Mouse (Mus musculus) liver, embryonic 12.5 days (tissue): Measurements from ENCODE around the gene Fam19a5. TPM values are rescaled to one million over a fixed set of nuclear protein-coding genes. Genes with fewer than 3 reads are reported as not detected.

Experiments used
- ATAC-seq: fragments of 200-750 bp; cut with Nextera tagmentation; 2 replicates; pipeline ENCODE4 v1.8.0; 2017; ENCODE audit warnings: moderate number of reproducible peaks, mild to moderate bottlenecking, moderate library complexity
- H3K27ac ChIP-seq: fragments of 300-500 bp; sonication (generic); 2 replicates; pipeline ENCODE4 v1.5.1; 2016; ENCODE audit warnings: mild to moderate bottlenecking
- H3K27me3 ChIP-seq: fragments of 300-500 bp; sonication (generic); replicated peaks from 2 replicates; pipeline ENCODE4 v1.6.1; 2016; ENCODE audit warnings: mild to moderate bottlenecking, moderate library complexity
- H3K36me3 ChIP-seq: fragments of 300-500 bp; sonication (generic); 2 replicates; pipeline ENCODE4 v1.6.1; 2016; ENCODE audit warnings: mild to moderate bottlenecking, moderate library complexity
- H3K4me1 ChIP-seq: fragments of 300-500 bp; sonication (generic); 2 replicates; pipeline ENCODE4 v1.6.1; 2016
- H3K4me2 ChIP-seq: fragments of 300-500 bp; sonication (generic); 2 replicates; pipeline ENCODE4 v1.6.1; 2016; ENCODE audit warnings: mild to moderate bottlenecking, moderate library complexity
- H3K4me3 ChIP-seq: fragments of 300-500 bp; sonication (generic); 2 replicates; pipeline ENCODE4 v1.5.1; 2016; ENCODE audit warnings: mild to moderate bottlenecking, moderate library complexity
- H3K9ac ChIP-seq: fragments of 300-500 bp; sonication (generic); 2 replicates; pipeline ENCODE4 v1.6.1; 2016; ENCODE audit warnings: mild to moderate bottlenecking, moderate library complexity
- H3K9me3 ChIP-seq: fragments of 300-500 bp; sonication (generic); replicated peaks from 2 replicates; pipeline ENCODE4 v1.6.1; 2016; ENCODE audit warnings: mild to moderate bottlenecking, moderate library complexity
- WGBS: fragments of 180-500 bp; shearing (Covaris S2); methylation state at CpG from one replicate; pipeline ENCODE4 v1.1.7; 2016; ENCODE audit not compliant: insufficient replicate concordance; 5-methylcytosine and 5-hydroxymethylcytosine counted together
- polyA plus RNA-seq: library from polyadenylated mRNA; unstranded; fragments of >200 nt; fragmentation: Nextera tagmentation; extraction: Ambion mirVana; gene quantifications from 2 replicates; pipeline ENCODE4 v1.2.1, GENCODE M21; 2016

Fam19a5 gene
- polyA plus RNA-seq, 1 experiment from 2014 or later: 0.14 TPM

- Histone ChIP-seq H3K4me3 (no peak overlapping the region), H3K9me3 (no peaks in the 10 kb centered on the region), H3K4me1 (no peaks in the 10 kb centered on the region), H3K27ac (no peak overlapping the region), H3K9ac (no peak overlapping the region), H3K36me3 (no peaks in the 10 kb centered on the region), H3K4me2 (no peak overlapping the region), H3K27me3 (no peaks in the 10 kb centered on the region)
- WGBS: 67% methylated on average over 4 of the region's 4 CpGs
- no peak for ATAC-seq
Observed at GRCm38 (mm10) chr15:87598636-87599035, 54.5 kb downstream of the Fam19a5 start.

DNA sequence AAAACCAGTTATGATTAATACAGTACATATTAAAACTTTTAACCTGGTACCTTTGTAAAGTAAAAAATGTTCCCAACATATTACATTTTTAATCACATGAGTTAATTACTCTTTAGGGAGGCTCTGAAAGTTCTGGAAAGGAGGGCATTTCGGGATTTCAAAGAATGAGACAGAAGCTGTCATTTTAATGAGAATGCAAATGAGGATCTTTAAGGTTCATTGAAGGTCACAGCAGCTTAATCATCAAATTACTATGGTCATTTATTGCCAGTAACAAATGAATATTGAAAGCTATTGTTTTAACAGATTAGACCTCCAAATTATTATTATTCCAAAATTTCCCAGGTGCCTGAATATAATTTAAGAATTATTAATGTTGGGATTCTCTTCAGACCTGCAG, 59.2 kb downstream of the Fam19a5 start:
- no peak for ATAC-seq
- 54% methylated on average over 1 of the region's 1 CpGs for WGBS

DNA sequence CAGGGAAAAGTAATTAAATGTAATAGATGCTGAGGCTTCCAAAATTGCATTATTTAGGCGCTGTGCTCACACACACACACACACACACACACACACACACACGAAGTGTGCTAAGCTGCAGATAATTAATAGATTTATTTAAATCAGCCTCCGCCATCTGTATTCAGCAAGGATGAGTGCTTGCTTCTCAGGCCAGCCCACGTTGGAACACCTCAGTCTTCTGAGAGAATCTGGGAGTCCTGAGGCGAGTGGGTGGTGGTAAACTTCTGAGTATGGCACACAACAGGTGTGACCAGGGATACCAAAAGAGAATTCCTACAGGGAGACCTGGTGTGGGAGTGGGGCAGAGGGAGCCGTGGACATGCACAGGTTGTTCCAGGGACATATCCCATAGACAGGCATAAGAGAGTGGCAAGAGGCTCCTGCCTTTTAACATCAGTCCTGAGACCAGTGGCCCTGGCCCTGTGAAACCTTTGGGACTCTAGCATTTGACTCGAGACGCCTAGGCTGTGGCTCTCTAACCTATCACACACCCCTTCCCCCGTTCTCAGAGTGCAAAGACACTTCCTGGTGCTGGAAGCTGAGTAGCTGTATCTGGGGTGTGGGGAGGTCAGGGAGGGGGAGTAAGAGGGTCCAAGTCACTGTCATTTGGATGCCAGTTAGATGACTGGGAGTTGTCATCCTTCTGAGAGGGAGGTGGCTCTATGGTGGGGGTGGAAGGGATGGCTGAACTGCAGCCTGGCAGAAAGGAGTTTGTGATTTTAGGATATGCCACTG, 61.6 kb downstream of the Fam19a5 start:
- no peak overlapping the region for H3K4me2 ChIP-seq
- no peaks in the 10 kb centered on the region for H3K4me1 ChIP-seq
- H3K4me3 ChIP-seq: no peak overlapping the region
- no peaks in the 10 kb centered on the region for H3K36me3 ChIP-seq
- no peak overlapping the region for H3K27ac ChIP-seq
- no peaks in the 10 kb centered on the region for H3K9me3 ChIP-seq
- 38% methylated on average over 9 of the region's 9 CpGs for WGBS
- no peak for ATAC-seq
- no peaks in the 10 kb centered on the region for H3K27me3 ChIP-seq
- no peak overlapping the region for H3K9ac ChIP-seq

More for the DNA sequence above, 59.2 kb downstream of the Fam19a5 start:
- Histone ChIP-seq H3K9me3 (no peaks in the 10 kb centered on the region), H3K4me3 (no peak overlapping the region), H3K4me2 (no peak overlapping the region), H3K27ac (no peak overlapping the region), H3K36me3 (no peaks in the 10 kb centered on the region), H3K27me3 (no peaks in the 10 kb centered on the region), H3K9ac (no peak overlapping the region), H3K4me1 (no peaks in the 10 kb centered on the region)

DNA sequence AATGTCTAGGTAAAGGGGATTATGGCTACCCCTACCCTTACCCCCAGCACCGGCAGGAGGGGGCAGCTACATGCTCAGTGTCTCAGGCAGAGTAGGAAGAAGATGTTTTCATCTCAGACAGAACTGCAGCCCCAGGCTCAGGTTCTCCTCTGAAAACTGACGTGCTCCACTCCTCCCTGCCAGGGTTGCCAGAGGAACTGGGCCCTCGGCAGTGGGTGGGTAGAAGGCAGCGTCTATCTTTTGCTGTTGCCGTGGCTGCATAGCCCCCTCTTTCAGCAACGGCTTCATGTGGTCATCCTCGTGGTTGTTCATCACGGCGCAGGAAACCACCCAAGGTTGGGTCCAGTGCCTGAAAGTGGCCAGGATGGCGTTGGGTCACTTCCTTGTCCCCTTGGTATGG, 62.6 kb downstream of the Fam19a5 start:
- no peak for ATAC-seq

DNA sequence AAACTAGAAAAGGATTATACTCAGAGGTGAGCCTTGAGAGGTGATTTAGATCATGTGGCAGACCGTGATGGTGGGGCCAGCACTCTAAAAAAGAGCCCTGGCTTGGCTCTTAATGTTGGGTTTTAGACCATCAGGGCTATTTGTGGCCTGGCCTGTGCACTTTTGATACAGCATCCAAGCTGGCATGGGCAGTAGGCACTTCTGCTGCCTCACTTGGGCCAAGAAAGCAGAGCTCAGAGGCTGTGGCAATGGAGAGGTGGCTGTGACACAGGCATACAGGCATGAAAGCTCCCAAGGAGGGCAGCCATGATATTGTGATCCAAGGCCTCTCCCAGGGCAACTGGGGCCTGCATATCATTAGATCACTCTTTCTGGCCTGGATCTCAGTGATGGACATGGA, 65.1 kb downstream of the Fam19a5 start:
- no peak for ATAC-seq

More for the DNA sequence above, 62.6 kb downstream of the Fam19a5 start:
- Histone ChIP-seq H3K27me3 (no peaks in the 10 kb centered on the region), H3K4me1 (no peaks in the 10 kb centered on the region), H3K4me3 (no peak overlapping the region), H3K36me3 (no peaks in the 10 kb centered on the region), H3K9me3 (no peaks in the 10 kb centered on the region), H3K27ac (no peak overlapping the region), H3K4me2 (no peak overlapping the region), H3K9ac (no peak overlapping the region)
- WGBS: 56% methylated on average over 10 of the region's 10 CpGs

GRCm38 (mm10) chr15:87623966-87624609, 80.0 kb downstream of the Fam19a5 start:
- H3K9me3 ChIP-seq: no peaks in the 10 kb centered on the region
- no peak overlapping the region for H3K27ac ChIP-seq
- peak; percentile 54 for ATAC-seq
- peak overlapping the region; percentile 65 for H3K4me2 ChIP-seq
- no peaks in the 10 kb centered on the region; the same call in 1 of the 2 replicates for H3K4me1 ChIP-seq
- H3K4me3 ChIP-seq: peak overlapping the region; percentile 52
- no peaks in the 10 kb centered on the region for H3K36me3 ChIP-seq
- H3K9ac ChIP-seq: no peak overlapping the region
- WGBS: under 1% methylated on average over 53 of the region's 86 CpGs
- H3K27me3 ChIP-seq: peaks cover 67% of the 10 kb centered on the region

More for the DNA sequence above, 65.1 kb downstream of the Fam19a5 start:
- H3K27ac ChIP-seq: no peak overlapping the region
- H3K4me1 ChIP-seq: no peaks in the 10 kb centered on the region
- no peaks in the 10 kb centered on the region for H3K9me3 ChIP-seq
- H3K4me2 ChIP-seq: no peak overlapping the region
- no peak overlapping the region for H3K4me3 ChIP-seq
- WGBS: 45% methylated on average over 1 of the region's 1 CpGs
- no peaks in the 10 kb centered on the region for H3K36me3 ChIP-seq
- no peaks in the 10 kb centered on the region for H3K27me3 ChIP-seq
- H3K9ac ChIP-seq: no peak overlapping the region

DNA sequence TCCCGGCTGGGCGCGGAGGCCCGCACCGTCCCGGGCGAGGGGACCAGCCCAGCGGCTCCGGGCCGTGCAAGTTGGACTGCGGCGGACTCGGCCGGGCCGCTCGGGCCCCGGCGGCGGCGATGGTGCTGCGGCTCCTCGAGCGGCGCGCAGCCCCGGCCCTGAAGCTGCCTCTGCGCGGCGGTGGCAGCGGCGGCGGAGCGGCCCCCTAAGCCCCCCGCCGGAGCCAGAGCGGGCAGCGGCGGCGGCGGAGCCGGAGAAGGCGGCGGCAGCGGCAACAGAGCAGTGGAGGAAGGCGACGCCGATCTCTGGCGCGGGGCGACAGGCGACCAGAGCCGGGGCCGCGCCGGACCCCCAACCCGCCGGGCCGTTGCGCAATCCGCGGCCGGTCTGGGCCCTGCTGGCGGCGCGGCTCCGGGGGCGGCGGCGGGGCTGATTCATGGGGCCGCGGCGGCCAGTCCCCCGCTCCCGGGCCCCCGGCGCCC, 80.6 kb downstream of the Fam19a5 start:
- Histone ChIP-seq H3K4me1 (no peaks in the 10 kb centered on the region; the same call in 1 of the 2 replicates), H3K4me3 (peak overlapping the region; percentile 52), H3K4me2 (peak overlapping the region; percentile 65), H3K9ac (0 out of 2 replicates have a peak overlapping the region, but pooled peaks have one; percentile 7), H3K27me3 (peaks cover 67% of the 10 kb centered on the region), H3K9me3 (no peaks in the 10 kb centered on the region), H3K36me3 (no peaks in the 10 kb centered on the region), H3K27ac (no peak overlapping the region)
- peak; percentile 15; the same call in 1 of the 2 replicates for ATAC-seq
- WGBS: 2% methylated on average over 58 of the region's 76 CpGs

DNA sequence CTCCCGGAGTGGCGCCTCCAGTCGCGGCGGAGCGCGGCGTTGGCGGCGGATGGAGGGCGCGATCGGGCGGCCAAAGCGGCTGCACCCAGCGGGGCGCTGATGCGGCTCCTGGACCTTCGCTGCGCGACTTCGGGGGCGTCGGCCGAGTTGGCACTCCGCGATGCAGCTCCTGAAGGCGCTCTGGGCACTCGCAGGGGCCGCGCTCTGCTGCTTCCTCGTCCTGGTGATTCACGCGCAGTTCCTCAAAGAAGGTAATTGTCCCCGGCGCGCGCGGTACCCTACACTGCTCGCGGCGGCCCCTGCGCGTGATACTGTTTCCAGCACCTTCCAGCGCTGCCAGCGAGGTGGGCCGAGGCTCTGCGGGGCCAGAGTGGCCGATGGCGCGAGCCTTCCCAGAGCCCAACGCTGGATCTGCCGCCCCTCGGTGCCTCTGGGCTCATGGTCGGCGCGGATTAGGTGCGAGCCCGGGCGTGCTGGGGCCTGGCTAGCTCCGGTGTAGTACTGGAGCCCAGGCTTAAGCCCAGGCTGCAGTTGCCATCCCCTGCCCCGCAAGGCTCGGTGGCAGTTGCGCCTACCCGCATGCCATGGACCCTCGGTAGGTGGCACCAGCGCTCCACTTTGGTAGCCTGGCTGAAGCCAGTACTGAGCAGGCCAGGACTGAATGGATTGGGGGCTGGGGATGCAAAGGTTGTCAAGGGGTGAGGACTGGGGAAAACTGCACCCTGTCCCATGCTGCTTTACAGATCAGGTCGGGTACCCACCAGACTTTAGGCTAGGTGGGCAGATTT, 81.3 kb downstream of the Fam19a5 start:
- H3K27ac ChIP-seq: no peak overlapping the region
- ATAC-seq: no peak

GRCm38 (mm10) chr15:87635272-87635671, 91.2 kb downstream of the Fam19a5 start:
- Histone ChIP-seq H3K27ac (no peak overlapping the region), H3K9me3 (no peaks in the 10 kb centered on the region), H3K9ac (no peak overlapping the region), H3K27me3 (no peaks in the 10 kb centered on the region), H3K4me3 (no peak overlapping the region), H3K4me1 (no peaks in the 10 kb centered on the region), H3K4me2 (no peak overlapping the region), H3K36me3 (no peaks in the 10 kb centered on the region)
- WGBS: 76% methylated on average over 5 of the region's 5 CpGs
- no peak for ATAC-seq

More for the DNA sequence above, 81.3 kb downstream of the Fam19a5 start:
- 0 out of 2 replicates have a peak overlapping the region, but pooled peaks have one; percentile 12 for H3K9ac ChIP-seq
- peaks cover 66% of the 10 kb centered on the region for H3K27me3 ChIP-seq
- no peaks in the 10 kb centered on the region for H3K36me3 ChIP-seq
- H3K4me1 ChIP-seq: no peaks in the 10 kb centered on the region; the same call in 1 of the 2 replicates
- WGBS: under 1% methylated on average over 55 of the region's 68 CpGs
- H3K4me3 ChIP-seq: peak overlapping the region; percentile 52
- H3K9me3 ChIP-seq: no peaks in the 10 kb centered on the region
- H3K4me2 ChIP-seq: peak overlapping the region; percentile 65

- no peak for ATAC-seq
- no peaks in the 10 kb centered on the region for H3K9me3 ChIP-seq
- no peak overlapping the region for H3K27ac ChIP-seq
- H3K4me2 ChIP-seq: no peak overlapping the region
- no peaks in the 10 kb centered on the region for H3K4me1 ChIP-seq
- H3K36me3 ChIP-seq: no peaks in the 10 kb centered on the region
- H3K27me3 ChIP-seq: no peaks in the 10 kb centered on the region
- H3K4me3 ChIP-seq: no peak overlapping the region
- no peak overlapping the region for H3K9ac ChIP-seq
- WGBS: 71% methylated on average over 4 of the region's 4 CpGs
Observed at GRCm38 (mm10) chr15:87636407-87636806, 92.3 kb downstream of the Fam19a5 start.

- Histone ChIP-seq H3K9ac (no peak overlapping the region), H3K9me3 (no peaks in the 10 kb centered on the region), H3K27me3 (no peaks in the 10 kb centered on the region), H3K4me3 (no peak overlapping the region), H3K27ac (no peak overlapping the region), H3K4me2 (no peak overlapping the region), H3K36me3 (no peaks in the 10 kb centered on the region), H3K4me1 (no peaks in the 10 kb centered on the region)
- no peak for ATAC-seq
Observed at GRCm38 (mm10) chr15:87637234-87637633, 93.1 kb downstream of the Fam19a5 start.

DNA sequence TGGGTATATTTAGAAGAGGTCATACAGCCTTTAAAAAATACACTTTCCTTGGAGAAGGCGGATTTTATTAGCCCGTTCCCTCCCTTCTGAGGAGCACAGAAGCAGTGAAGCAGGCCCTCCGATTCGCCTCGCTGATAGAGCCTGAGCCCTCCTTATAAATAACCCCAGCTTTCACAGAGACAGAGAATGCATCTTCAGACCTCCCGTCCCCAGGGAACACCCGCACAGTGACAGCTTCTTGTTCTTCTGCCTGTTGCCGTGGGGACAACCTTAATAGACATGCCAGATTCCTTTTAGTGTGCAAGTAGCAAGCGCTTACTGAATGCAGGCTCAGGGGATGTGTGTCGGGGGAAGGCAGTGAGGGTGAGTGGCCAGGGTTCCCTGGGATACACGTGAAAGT, 94.2 kb downstream of the Fam19a5 start:
- ATAC-seq: no peak
- H3K9ac ChIP-seq: no peak overlapping the region
- H3K9me3 ChIP-seq: no peaks in the 10 kb centered on the region
- no peak overlapping the region for H3K4me2 ChIP-seq
- 71% methylated on average over 11 of the region's 11 CpGs for WGBS
- H3K27ac ChIP-seq: no peak overlapping the region
- no peaks in the 10 kb centered on the region for H3K27me3 ChIP-seq
- H3K36me3 ChIP-seq: no peaks in the 10 kb centered on the region
- no peak overlapping the region for H3K4me3 ChIP-seq
- no peaks in the 10 kb centered on the region for H3K4me1 ChIP-seq
